In the genomic region with DNA sequence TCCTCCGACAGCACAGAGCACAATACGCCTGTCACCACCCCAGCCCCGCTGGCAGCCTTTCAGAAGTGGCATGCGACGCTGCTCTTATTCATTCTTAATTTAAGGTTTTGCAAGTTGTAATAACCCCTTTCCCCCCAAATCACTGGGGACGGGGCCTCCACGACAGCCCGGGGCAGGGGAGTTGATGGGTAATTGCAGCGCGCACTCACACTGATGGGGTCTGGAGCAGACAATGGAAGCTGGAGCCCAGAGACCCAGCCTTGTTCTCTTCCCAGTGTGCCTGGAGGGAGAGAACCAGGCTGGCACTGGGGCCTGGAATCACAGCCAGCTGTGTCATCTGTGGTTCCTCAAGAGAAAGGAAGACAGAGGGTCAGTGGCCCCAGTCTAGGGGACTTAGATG, we compare ENCODE assay signal across 23 mouse cellular contexts. TPM values are rescaled to one million over a fixed set of nuclear protein-coding genes. Genes with fewer than 3 reads are reported as not detected.
DNase-seq lines count a peak whose midpoint lies in the region; ATAC-seq and TF ChIP-seq lines count a peak whose summit lies in the region.
"Had no signal": no experiment of that assay in that cellular context is flagged by ENCODE, and none has a peak within 500 bp of the region (broad histone marks: within the 10 kb centered on the region; RNA-seq: fewer than 3 reads in every experiment).

No protein-coding gene starts in this region.

- H3K27ac ChIP-seq in heart, embryonic 13.5 days (replicated peaks) = peak overlapping the region; percentile 40
- H3K27ac ChIP-seq in heart, adult 2 months = no peak overlapping the region
- H3K27ac ChIP-seq in hindbrain, embryonic 11.5 days (ENCODE audit: low read depth, low read length) = peak overlapping the region; percentile 54; the same call in 1 of the 2 replicates
- no peak overlapping the region for H3K27ac ChIP-seq in hindbrain, embryonic 13.5 days
- no peak overlapping the region; the same call in 1 of the 2 replicates for H3K27ac ChIP-seq in ES-E14 (ENCODE audit: insufficient read depth, low read depth, low read length, poor library complexity, severe bottlenecking)
- H3K27ac ChIP-seq in forebrain, embryonic 14.5 days (ENCODE audit: low read depth, low read length) = peak overlapping the region; percentile 9; the same call in 1 of the 2 replicates
- H3K27ac ChIP-seq: kidney, postnatal 0 days; limb, embryonic 15.5 days; liver, embryonic 14.5 days; lung, embryonic 15.5 days; midbrain, embryonic 15.5 days; neural tube, embryonic 12.5 days; stomach, embryonic 15.5 days had no signal

- H3K36me3 ChIP-seq in heart, embryonic 13.5 days = no peaks in the 10 kb centered on the region
- no peaks in the 10 kb centered on the region for H3K36me3 ChIP-seq in heart, adult 2 months (ENCODE audit: control insufficient read depth, insufficient read depth, low read length)
- H3K36me3 ChIP-seq in hindbrain, embryonic 11.5 days (ENCODE audit: control insufficient read depth, insufficient read depth, low read length) = no peaks in the 10 kb centered on the region
- H3K36me3 ChIP-seq in hindbrain, embryonic 13.5 days = no peaks in the 10 kb centered on the region
- no peaks in the 10 kb centered on the region for H3K36me3 ChIP-seq in ES-E14 (ENCODE audit: control insufficient read depth, insufficient read depth, low read length, poor library complexity, severe bottlenecking)
- no peaks in the 10 kb centered on the region for H3K36me3 ChIP-seq in forebrain, embryonic 14.5 days (ENCODE audit: control insufficient read depth, insufficient read depth, low read length)
- H3K36me3 ChIP-seq: limb, embryonic 15.5 days; lung, embryonic 15.5 days; midbrain, embryonic 15.5 days; neural tube, embryonic 12.5 days; stomach, embryonic 15.5 days had no signal

- ATAC-seq in heart, embryonic 13.5 days (ENCODE audit: extremely low read depth, insufficient number of reproducible peaks, low FRiP score, low TSS enrichment) = no peak
- no peak for ATAC-seq in hindbrain, embryonic 11.5 days (ENCODE audit: low FRiP score)
- no peak for ATAC-seq in hindbrain, embryonic 13.5 days (ENCODE audit: low FRiP score)
- peak; percentile 40; the same call in 1 of the 2 replicates for ATAC-seq in forebrain, embryonic 14.5 days
- no peak for ATAC-seq in megakaryocyte progenitor cell, adult 5-6 weeks (replicated peaks; ENCODE audit: poor library complexity)
- ATAC-seq: midbrain, embryonic 15.5 days had no signal

- H3K9ac ChIP-seq in heart, embryonic 13.5 days = no peak overlapping the region
- no peak overlapping the region for H3K9ac ChIP-seq in heart, adult 2 months (ENCODE audit: low read depth, low read length)
- no peak overlapping the region for H3K9ac ChIP-seq in hindbrain, embryonic 11.5 days (ENCODE audit: low read depth, low read length)
- H3K9ac ChIP-seq in hindbrain, embryonic 13.5 days = no peak overlapping the region
- H3K9ac ChIP-seq in ES-E14 (ENCODE audit: insufficient read depth, low read depth, low read length, poor library complexity, severe bottlenecking) = peak overlapping the region; percentile 10; the same call in 1 of the 2 replicates
- no peak overlapping the region for H3K9ac ChIP-seq in forebrain, embryonic 14.5 days (ENCODE audit: low read length)
- H3K9ac ChIP-seq: limb, embryonic 15.5 days; liver, embryonic 14.5 days; lung, embryonic 15.5 days; midbrain, embryonic 15.5 days; neural tube, embryonic 12.5 days; stomach, embryonic 15.5 days had no signal

- no peak overlapping the region for H3K4me2 ChIP-seq in heart, embryonic 13.5 days
- H3K4me2 ChIP-seq in hindbrain, embryonic 11.5 days (replicated peaks; ENCODE audit: low read depth, low read length) = no peak overlapping the region
- no peak overlapping the region for H3K4me2 ChIP-seq in hindbrain, embryonic 13.5 days
- H3K4me2 ChIP-seq in forebrain, embryonic 14.5 days (ENCODE audit: low read length) = no peak overlapping the region
- H3K4me2 ChIP-seq: limb, embryonic 15.5 days; lung, embryonic 15.5 days; midbrain, embryonic 15.5 days; neural tube, embryonic 12.5 days; stomach, embryonic 15.5 days had no signal

- no peak for TF ChIP-seq EP300 in heart, adult 2 months (IDR thresholded peaks at IDR 0.05; ENCODE audit: insufficient read depth, low read depth, low read length)

- 62% methylated on average over 10 of the region's 10 CpGs for WGBS in heart, embryonic 13.5 days
- WGBS in heart, adult 2 months = 68% methylated on average over 10 of the region's 10 CpGs
- 67% methylated on average over 10 of the region's 10 CpGs for WGBS in hindbrain, embryonic 11.5 days
- 44% methylated on average over 10 of the region's 10 CpGs for whole genome bisulfite sequencing in hindbrain, embryonic 13.5 days
- WGBS in forebrain, embryonic 14.5 days = 42% methylated on average over 10 of the region's 10 CpGs

- no peak overlapping the region for H3K4me3 ChIP-seq in heart, embryonic 13.5 days
- no peak overlapping the region for H3K4me3 ChIP-seq in heart, adult 2 months
- H3K4me3 ChIP-seq in hindbrain, embryonic 11.5 days (ENCODE audit: low read depth, low read length) = no peak overlapping the region
- no peak overlapping the region for H3K4me3 ChIP-seq in hindbrain, embryonic 13.5 days
- no peak overlapping the region for H3K4me3 ChIP-seq in ES-E14 (ENCODE audit: insufficient read depth in 1 of 2, low read depth in 1 of 2, low read length in 2 of 2, poor library complexity in 1 of 2, severe bottlenecking in 1 of 2)
- H3K4me3 ChIP-seq in forebrain, embryonic 14.5 days (ENCODE audit: low read depth, low read length) = no peak overlapping the region
- H3K4me3 ChIP-seq: limb, embryonic 15.5 days; lung, embryonic 15.5 days; midbrain, embryonic 15.5 days; neural tube, embryonic 12.5 days; stomach, embryonic 15.5 days had no signal

- 0 out of 2 replicates have a peak, but pooled peaks cover under 1% of the 10 kb centered on the region for H3K27me3 ChIP-seq in heart, embryonic 13.5 days (replicated peaks)
- H3K27me3 ChIP-seq in heart, adult 2 months (ENCODE audit: control insufficient read depth, insufficient read depth, low read length) = no peaks in the 10 kb centered on the region
- H3K27me3 ChIP-seq in hindbrain, embryonic 11.5 days (ENCODE audit: control insufficient read depth, insufficient read depth, low read length) = no peaks in the 10 kb centered on the region
- peaks cover 37% of the 10 kb centered on the region for H3K27me3 ChIP-seq in hindbrain, embryonic 13.5 days
- no peaks in the 10 kb centered on the region for H3K27me3 ChIP-seq in forebrain, embryonic 14.5 days (replicated peaks; ENCODE audit: control insufficient read depth, insufficient read depth, low read length)
- H3K27me3 ChIP-seq: stomach, embryonic 15.5 days had no signal

- no peak for TF ChIP-seq POLR2A in heart, adult 2 months (IDR thresholded peaks at IDR 0.05; ENCODE audit: insufficient read depth, low read depth, low read length)

- peaks cover 85% of the 10 kb centered on the region for H3K4me1 ChIP-seq in heart, embryonic 13.5 days
- peaks cover 3% of the 10 kb centered on the region; the same call in 1 of the 2 replicates for H3K4me1 ChIP-seq in heart, adult 2 months (ENCODE audit: control insufficient read depth, insufficient read depth, low read length)
- no peaks in the 10 kb centered on the region; the same call in 1 of the 2 replicates for H3K4me1 ChIP-seq in hindbrain, embryonic 11.5 days (replicated peaks; ENCODE audit: control insufficient read depth, insufficient read depth, low read length)
- peaks cover 18% of the 10 kb centered on the region for H3K4me1 ChIP-seq in hindbrain, embryonic 13.5 days (replicated peaks)
- H3K4me1 ChIP-seq in ES-E14 (ENCODE audit: control insufficient read depth in 2 of 2, insufficient read depth in 2 of 2, low read length in 2 of 2, poor library complexity in 1 of 2) = peaks cover 11 to 30% of the 10 kb centered on the region in 2 experiments
- no peaks in the 10 kb centered on the region for H3K4me1 ChIP-seq in forebrain, embryonic 14.5 days (ENCODE audit: control insufficient read depth, insufficient read depth, low read length)
- H3K4me1 ChIP-seq: lung, embryonic 15.5 days had no signal

- intact Hi-C loops in heart, adult 2 months (cut with DNase I) = no loop called here

- H3K9me3 ChIP-seq in heart, embryonic 13.5 days = no peaks in the 10 kb centered on the region
- no peaks in the 10 kb centered on the region for H3K9me3 ChIP-seq in hindbrain, embryonic 11.5 days (ENCODE audit: control insufficient read depth, low read length)
- no peaks in the 10 kb centered on the region for H3K9me3 ChIP-seq in hindbrain, embryonic 13.5 days
- H3K9me3 ChIP-seq in ES-E14 (ENCODE audit: control insufficient read depth, insufficient read depth, low read depth, low read length) = no peaks in the 10 kb centered on the region
- H3K9me3 ChIP-seq in forebrain, embryonic 14.5 days (replicated peaks; ENCODE audit: control insufficient read depth, low read length) = no peaks in the 10 kb centered on the region
- H3K9me3 ChIP-seq: limb, embryonic 15.5 days; lung, embryonic 15.5 days; midbrain, embryonic 15.5 days; neural tube, embryonic 12.5 days; stomach, embryonic 15.5 days had no signal

- no peaks in the 10 kb centered on the region for H3K79me2 ChIP-seq in heart, adult 2 months (replicated peaks; ENCODE audit: control insufficient read depth, insufficient read depth, low read length)

- TF ChIP-seq CTCF in heart, adult 2 months (IDR thresholded peaks at IDR 0.05) = no peak

- no peak for DNase-seq in heart, adult 2 months
- DNase-seq in hindbrain, embryonic 11.5 days (ENCODE audit: low spot score) = no peak
- DNase-seq in ES-E14 (ENCODE audit: low read depth, low spot score) = no peak
- no peak for DNase-seq in forebrain, embryonic 14.5 days (ENCODE audit: low spot score)
- DNase-seq: adrenal gland, postnatal 10 days; B cell, adult 2 months; cerebellum, adult 2 months; cerebellum, postnatal 36 days; embryo, embryonic 11 days; kidney, adult 2 months; left cerebral cortex, postnatal 4 days; lung, postnatal 36 days; thymus, postnatal 36 days had no signal

- in situ Hi-C loops in ES-E14 (cut with MboI; ENCODE audit: low sequenced_read_pairs in 2 of 2, unreplicated experiment in 2 of 2) = no loop called here

TF ChIP-seq in ES-E14, 5 proteins besides CTCF, POLR2A, EP300 and RAD21 (continues in another document):
- TF ChIP-seq ZC3H11A (IDR thresholded peaks at IDR 0.05; ENCODE audit: borderline replicate concordance, low read depth, low read length) = no peak
- TF ChIP-seq MAFK (IDR thresholded peaks at IDR 0.05; ENCODE audit: insufficient read depth, low read depth, low read length) = no peak
- TF ChIP-seq ZNF384 (IDR thresholded peaks at IDR 0.05; ENCODE audit: low read depth, low read length) = no peak

RNA-seq across cellular contexts. Expression of a gene that starts 54.2 kb away (rescaled TPM):
- 18.3 and 20.2 TPM in 2 replicates for polyA plus RNA-seq in heart, embryonic 13.5 days (2015; fragmentation: Nextera tagmentation; extraction: Ambion mirVana)
- 10 to 100 TPM; 42.5 to 47.0 TPM for total RNA-seq in heart, adult 2 months (2021)
- 21.2 and 22.4 TPM in 2 replicates for polyA plus RNA-seq in heart, adult 2 months (2012; rRNA removed)
- polyA plus RNA-seq in hindbrain, embryonic 11.5 days (2014; fragmentation: Nextera tagmentation; extraction: Ambion mirVana) = 6.4 and 7.8 TPM in 2 replicates
- polyA plus RNA-seq in hindbrain, embryonic 13.5 days (2015; fragmentation: Nextera tagmentation; extraction: Ambion mirVana) = 6.7 and 8.1 TPM in 2 replicates
- total RNA-seq in ES-E14 (2012; rRNA removed) = 4.0 and 11.0 TPM in 2 replicates
- polyA plus RNA-seq in forebrain, embryonic 14.5 days (2014; fragmentation: Nextera tagmentation; extraction: Ambion mirVana) = 0.57 and 1.1 TPM in 2 replicates
- total RNA-seq in megakaryocyte progenitor cell, adult 5-6 weeks (2015) = 4.7 and 5.5 TPM in 2 replicates
- total RNA-seq in megakaryocyte progenitor cell, adult 5-6 weeks (2017) = 2.4 and 3.5 TPM in 2 replicates

Comparison
In these comparisons a context has a peak if more than half of its experiments do, and no peak if none do; other contexts are left out.
1. H3K27ac ChIP-seq: peak in heart, embryonic 13.5 days (single experiment), hindbrain, embryonic 11.5 days (single experiment) and forebrain, embryonic 14.5 days (single experiment); none in heart, adult 2 months (single experiment), hindbrain, embryonic 13.5 days (single experiment) and ES-E14 (single experiment).